Mouse (Mus musculus) thymus, adult 2 months (tissue): ENCODE data around the gene Zfpm1. TPM values are rescaled to one million over a fixed set of nuclear protein-coding genes. Genes with fewer than 3 reads are reported as not detected.

Experiments used
- DNase-seq: peaks from one replicate; pipeline ENCODE4 v3.0.0; 2021
- H3K27ac ChIP-seq: fragments of 200-500 bp; 2 replicates; pipeline ENCODE4 v1.5.1; 2012; ENCODE audit warnings: low read length, control low read depth; ENCODE audit not compliant: control insufficient read depth, insufficient read depth
- H3K27me3 ChIP-seq: fragments of 200-500 bp; 2 replicates; pipeline ENCODE4 v1.6.1; 2012; ENCODE audit warnings: mild to moderate bottlenecking, low read length, moderate library complexity, mixed read lengths; ENCODE audit not compliant: control insufficient read depth, insufficient read depth
- H3K36me3 ChIP-seq: fragments of 200-500 bp; 2 replicates; pipeline ENCODE4 v1.6.1; 2012; ENCODE audit warnings: mild to moderate bottlenecking, low read length, moderate library complexity; ENCODE audit not compliant: control insufficient read depth, insufficient read depth
- H3K4me1 ChIP-seq: fragments of 200-500 bp; replicated peaks from 2 replicates; pipeline ENCODE4 v1.6.1; 2012; ENCODE audit warnings: low read length; ENCODE audit not compliant: control insufficient read depth, insufficient read depth
- H3K4me3 ChIP-seq: fragments of 200-500 bp; 2 replicates; pipeline ENCODE4 v1.5.1; 2012; ENCODE audit warnings: mild to moderate bottlenecking, low read length, control low read depth, moderate library complexity; ENCODE audit not compliant: control insufficient read depth, insufficient read depth
- CTCF ChIP-seq: fragments of 200-500 bp; IDR thresholded peaks from 2 replicates; pipeline ENCODE4 v1.5.1; 2012; ENCODE audit warnings: mild to moderate bottlenecking, control low read depth, low read length, moderate library complexity, borderline replicate concordance; ENCODE audit not compliant: control insufficient read depth, poor library complexity, insufficient read depth; ENCODE audit errors: extremely low read depth
- POLR2A ChIP-seq: fragments of 200-500 bp; IDR thresholded peaks from 2 replicates; pipeline ENCODE4 v1.6.1; 2012; ENCODE audit warnings: mild to moderate bottlenecking, low read length, control low read depth, moderate library complexity; ENCODE audit not compliant: control insufficient read depth, poor library complexity, insufficient read depth; ENCODE audit errors: extremely low read depth
- WGBS: fragments of 180-500 bp; shearing (Covaris S2); methylation state at CpG from one replicate; pipeline ENCODE4 v1.1.7; 2018; 5-methylcytosine and 5-hydroxymethylcytosine counted together
- polyA plus RNA-seq: library from polyadenylated mRNA; depleted of rRNA; stranded (reverse); fragments of >200 nt; gene quantifications from 2 replicates; pipeline ENCODE4 v1.2.3, GENCODE M21; 2012

Zfpm1 gene
- polyA plus RNA-seq, 1 experiment = 100 TPM

GRCm38 (mm10) chr8:122330446-122331133 lies 48.6 kb downstream of the Zfpm1 start:
- TF ChIP-seq POLR2A (no peak), CTCF (no peak)
- WGBS = 74% methylated on average over 12 of the region's 12 CpGs
- H3K27me3 ChIP-seq = no peaks in the 10 kb centered on the region
- H3K4me3 ChIP-seq = no peak overlapping the region
- no peak for DNase-seq
- no peak overlapping the region for H3K27ac ChIP-seq
- H3K4me1 ChIP-seq = peaks cover 7% of the 10 kb centered on the region
- H3K36me3 ChIP-seq = peaks cover 20% of the 10 kb centered on the region

- no peaks in the 10 kb centered on the region for H3K27me3 ChIP-seq
- H3K4me3 ChIP-seq = no peak overlapping the region
- no peak for DNase-seq
- WGBS = 28% methylated on average over 3 of the region's 3 CpGs
- peaks cover 25% of the 10 kb centered on the region for H3K36me3 ChIP-seq
- peaks cover 7% of the 10 kb centered on the region for H3K4me1 ChIP-seq
- TF ChIP-seq POLR2A (no peak), CTCF (no peak)
- H3K27ac ChIP-seq = no peak overlapping the region
Measured at GRCm38 (mm10) chr8:122331134-122331523, 49.2 kb downstream of the Zfpm1 start.

GRCm38 (mm10) chr8:122332753-122333506 lies 51.0 kb downstream of the Zfpm1 start:
- Histone ChIP-seq H3K4me1 (peaks cover 7% of the 10 kb centered on the region), H3K36me3 (peaks cover 40% of the 10 kb centered on the region), H3K27me3 (no peaks in the 10 kb centered on the region), H3K27ac (no peak overlapping the region), H3K4me3 (no peak overlapping the region)
- peak; percentile 92 for TF ChIP-seq CTCF
- TF ChIP-seq POLR2A = no peak
- DNase-seq = peak; percentile 85
- WGBS = 81% methylated on average over 6 of the region's 6 CpGs

GRCm38 (mm10) chr8:122333531-122333930 lies 51.6 kb downstream of the Zfpm1 start:
- no peak for DNase-seq
- H3K4me1 ChIP-seq = peaks cover 7% of the 10 kb centered on the region
- no peak overlapping the region for H3K4me3 ChIP-seq
- H3K27ac ChIP-seq = no peak overlapping the region
- H3K27me3 ChIP-seq = no peaks in the 10 kb centered on the region
- peaks cover 40% of the 10 kb centered on the region for H3K36me3 ChIP-seq
- TF ChIP-seq CTCF (no peak), POLR2A (no peak)
- 97% methylated on average over 7 of the region's 7 CpGs for WGBS

GRCm38 (mm10) chr8:122334791-122335490 lies 53.0 kb downstream of the Zfpm1 start:
- H3K4me3 ChIP-seq = no peak overlapping the region
- H3K27ac ChIP-seq = no peak overlapping the region
- WGBS = 96% methylated on average over 13 of the region's 13 CpGs
- DNase-seq = no peak
- peaks cover 40% of the 10 kb centered on the region for H3K36me3 ChIP-seq
- TF ChIP-seq CTCF = no peak
- no peak for TF ChIP-seq POLR2A
- H3K4me1 ChIP-seq = peaks cover 7% of the 10 kb centered on the region
- H3K27me3 ChIP-seq = no peaks in the 10 kb centered on the region

- WGBS = 97% methylated on average over 57 of the region's 57 CpGs
- Histone ChIP-seq H3K27me3 (no peaks in the 10 kb centered on the region), H3K4me3 (no peak overlapping the region), H3K4me1 (peaks cover 7% of the 10 kb centered on the region), H3K36me3 (peaks cover 40% of the 10 kb centered on the region), H3K27ac (no peak overlapping the region)
- no peak for TF ChIP-seq CTCF
- TF ChIP-seq POLR2A = no peak
- DNase-seq = no peak
Measured at GRCm38 (mm10) chr8:122335638-122336250, 53.8 kb downstream of the Zfpm1 start.

- Histone ChIP-seq H3K36me3 (peaks cover 40% of the 10 kb centered on the region), H3K4me1 (peaks cover 1% of the 10 kb centered on the region), H3K4me3 (no peak overlapping the region), H3K27me3 (no peaks in the 10 kb centered on the region), H3K27ac (no peak overlapping the region)
- DNase-seq = no peak
- TF ChIP-seq CTCF = no peak
- no peak for TF ChIP-seq POLR2A
- WGBS = 97% methylated on average over 81 of the region's 81 CpGs
Measured at GRCm38 (mm10) chr8:122336251-122336910, 54.4 kb downstream of the Zfpm1 start.
